ENCODE assay signal across 8 mouse cellular contexts in genomic region chr6:70792644-70793043, GRCm38 (mm10). TPM values are rescaled to one million over a fixed set of nuclear protein-coding genes. Genes with fewer than 3 reads are reported as not detected.
DNase-seq lines count a peak whose midpoint lies in the region; ATAC-seq lines count a peak whose summit lies in the region.

No protein-coding gene starts in this region.

- peaks cover 19% of the 10 kb centered on the region for H3K4me1 ChIP-seq in embryonic facial prominence, embryonic 13.5 days
- peaks cover 9% of the 10 kb centered on the region; the same call in 1 of the 2 replicates for H3K4me1 ChIP-seq in midbrain, embryonic 11.5 days (ENCODE audit: control insufficient read depth, insufficient read depth, low read length)

- no peak for ATAC-seq in embryonic facial prominence, embryonic 13.5 days (ENCODE audit: insufficient number of reproducible peaks, insufficient read depth, low FRiP score, low TSS enrichment, low read depth)
- ATAC-seq in inflammation-experienced regulatory T-cells, adult 6 months: peak; percentile 9
- ATAC-seq in midbrain, embryonic 11.5 days (ENCODE audit: low FRiP score): peak; percentile 14; the same call in 1 of the 2 replicates

- no peaks in the 10 kb centered on the region for H3K27me3 ChIP-seq in embryonic facial prominence, embryonic 13.5 days
- H3K27me3 ChIP-seq in midbrain, embryonic 11.5 days (ENCODE audit: control insufficient read depth, insufficient read depth, low read length): no peaks in the 10 kb centered on the region

- H3K9ac ChIP-seq in embryonic facial prominence, embryonic 13.5 days: peak overlapping the region; percentile 84
- H3K9ac ChIP-seq in midbrain, embryonic 11.5 days (ENCODE audit: low read length): peak overlapping the region; percentile 75

- H3K9me3 ChIP-seq in embryonic facial prominence, embryonic 13.5 days: no peaks in the 10 kb centered on the region
- H3K9me3 ChIP-seq in midbrain, embryonic 11.5 days (ENCODE audit: control insufficient read depth, low read length): no peaks in the 10 kb centered on the region

- peaks cover 6% of the 10 kb centered on the region; the same call in 1 of the 2 replicates for H3K36me3 ChIP-seq in embryonic facial prominence, embryonic 13.5 days
- H3K36me3 ChIP-seq in midbrain, embryonic 11.5 days (ENCODE audit: control insufficient read depth, insufficient read depth, low read length): no peaks in the 10 kb centered on the region

- H3K27ac ChIP-seq in embryonic facial prominence, embryonic 13.5 days: no peak overlapping the region
- H3K27ac ChIP-seq in midbrain, embryonic 11.5 days (ENCODE audit: low read depth, low read length): no peak overlapping the region

- 43% methylated on average over 8 of the region's 8 CpGs for WGBS in embryonic facial prominence, embryonic 13.5 days
- 40% methylated on average over 8 of the region's 8 CpGs for WGBS in midbrain, embryonic 11.5 days

- peak overlapping the region; percentile 85 for H3K4me2 ChIP-seq in embryonic facial prominence, embryonic 13.5 days
- H3K4me2 ChIP-seq in midbrain, embryonic 11.5 days: peak overlapping the region; percentile 67

- H3K4me3 ChIP-seq in embryonic facial prominence, embryonic 13.5 days: peak overlapping the region; percentile 79
- H3K4me3 ChIP-seq in midbrain, embryonic 11.5 days (ENCODE audit: low read depth, low read length): peak overlapping the region; percentile 62

- DNase-seq in spleen, postnatal 36 days (ENCODE audit: low spot score in 2 of 2): peak; percentile 34 to 40
- no peak for DNase-seq in spleen, adult 12 weeks (ENCODE audit: low spot score)
- DNase-seq in midbrain, embryonic 11.5 days (ENCODE audit: low spot score, missing footprints): peak; percentile 84
- no peak for DNase-seq in right cerebral cortex, postnatal 10 days (ENCODE audit: low spot score in 2 of 2)
- DNase-seq in adrenal gland, postnatal 4 days (ENCODE audit: low spot score in 2 of 2): no peak
- no peak for DNase-seq in embryo, embryonic 10.5 days (ENCODE audit: low spot score)

RNA-seq across cellular contexts. Expression of gene Rpia, which starts 0.6 kb away (rescaled TPM):
- 3.6 and 4.3 TPM in 2 replicates for polyA plus RNA-seq in embryonic facial prominence, embryonic 13.5 days (2015; fragmentation: Nextera tagmentation; extraction: Ambion mirVana)
- 10 to 100 TPM in 1 of 3 experiments, 1 to 10 TPM in 2; 4.9 to 11.5 (median 6.1) TPM for polyA plus RNA-seq in inflammation-experienced regulatory T-cells, adult 6 months (2017; shearing (Covaris generic))
- polyA plus RNA-seq in midbrain, embryonic 11.5 days (2014; fragmentation: Nextera tagmentation; extraction: Ambion mirVana): 1.9 TPM in 2 replicates
- 10 to 100 TPM; 24.7 to 26.1 TPM for total RNA-seq in adrenal gland, postnatal 4 days (2021)

RNA-seq across cellular contexts. Expression of gene Eif2ak3, which starts 51.7 kb away (rescaled TPM):
- 10.2 and 12.2 TPM in 2 replicates for polyA plus RNA-seq in embryonic facial prominence, embryonic 13.5 days (2015; fragmentation: Nextera tagmentation; extraction: Ambion mirVana)
- 1 to 10 TPM; 3.3 to 3.9 (median 3.3) TPM for polyA plus RNA-seq in inflammation-experienced regulatory T-cells, adult 6 months (2017; shearing (Covaris generic))
- polyA plus RNA-seq in midbrain, embryonic 11.5 days (2014; fragmentation: Nextera tagmentation; extraction: Ambion mirVana): 8.9 and 9.8 TPM in 2 replicates
- 10 to 100 TPM; 22.6 to 24.0 TPM for total RNA-seq in adrenal gland, postnatal 4 days (2021)

Comparison
In these comparisons a context has a peak if more than half of its experiments do, and no peak if none do; other contexts are left out.
1. DNase-seq: peak in spleen, postnatal 36 days (2 of 2) and midbrain, embryonic 11.5 days (single experiment); none in spleen, adult 12 weeks (single experiment), right cerebral cortex, postnatal 10 days (0 of 2), adrenal gland, postnatal 4 days (0 of 2) and embryo, embryonic 10.5 days (single experiment).